In the genomic region with DNA sequence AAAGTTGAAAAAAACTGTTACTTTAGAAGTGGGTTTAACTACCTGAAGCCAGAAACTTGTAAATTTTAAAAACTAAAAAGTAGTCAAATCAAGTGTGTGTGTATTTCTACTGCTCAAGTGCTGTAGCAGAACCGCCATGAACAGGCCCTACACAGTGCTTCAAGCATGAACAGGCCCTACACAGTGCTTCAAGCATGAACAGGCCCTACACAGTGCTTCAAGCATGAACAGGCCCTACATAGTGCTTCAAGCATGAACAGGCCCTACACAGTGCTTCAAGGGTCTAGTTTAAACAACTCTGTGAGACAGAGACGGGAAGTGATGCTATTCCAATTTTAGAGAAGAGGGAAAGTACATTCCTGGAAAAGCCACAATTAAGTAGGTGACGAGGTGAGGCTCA, we compare ENCODE assay signal across 18 mouse cellular contexts.
"Had no signal": no experiment of that assay in that cellular context is flagged by ENCODE, and none has a peak within 500 bp of the region (broad histone marks: within the 10 kb centered on the region; RNA-seq: fewer than 3 reads in every experiment).

No protein-coding gene starts in this region.

- H3K9ac ChIP-seq: liver, embryonic 12.5 days; liver, embryonic 14.5 days; lung, embryonic 15.5 days; midbrain, embryonic 12.5 days; neural tube, embryonic 13.5 days; neural tube, embryonic 15.5 days had no signal

- H3K27me3 ChIP-seq: liver, embryonic 12.5 days; lung, embryonic 15.5 days; midbrain, embryonic 12.5 days; neural tube, embryonic 13.5 days; neural tube, embryonic 15.5 days had no signal

- ATAC-seq: liver, embryonic 12.5 days; midbrain, embryonic 16.5 days had no signal

- H3K4me3 ChIP-seq: liver, embryonic 12.5 days; lung, embryonic 15.5 days; midbrain, embryonic 10.5 days; midbrain, embryonic 12.5 days; myocyte; neural tube, embryonic 13.5 days; neural tube, embryonic 15.5 days had no signal

- H3K4me1 ChIP-seq: liver, embryonic 12.5 days; lung, embryonic 15.5 days; midbrain, embryonic 10.5 days; midbrain, embryonic 12.5 days; neural tube, embryonic 13.5 days; neural tube, embryonic 15.5 days had no signal

- H3K9me3 ChIP-seq: liver, embryonic 12.5 days; lung, embryonic 15.5 days; midbrain, embryonic 10.5 days; midbrain, embryonic 12.5 days; neural tube, embryonic 13.5 days; neural tube, embryonic 15.5 days had no signal

- H3K27ac ChIP-seq: liver, embryonic 12.5 days; liver, embryonic 14.5 days; lung, embryonic 15.5 days; midbrain, embryonic 10.5 days; midbrain, embryonic 12.5 days; neural tube, embryonic 13.5 days; neural tube, embryonic 15.5 days had no signal

- H3K4me2 ChIP-seq: liver, embryonic 12.5 days; lung, embryonic 15.5 days; midbrain, embryonic 12.5 days; neural tube, embryonic 13.5 days; neural tube, embryonic 15.5 days had no signal

- DNase-seq: midbrain, embryonic 14.5 days; retina, postnatal 1 day; right cerebral cortex, adult 18-20 months; right cerebral cortex, postnatal 25 days; right cerebral cortex, postnatal 4 days; spleen, adult 18-20 months; thymus, adult 18-20 months; thymus, postnatal 14 days; thymus, postnatal 36 days had no signal
